11 mouse cellular contexts compared by ENCODE assay signal in the genomic region with DNA sequence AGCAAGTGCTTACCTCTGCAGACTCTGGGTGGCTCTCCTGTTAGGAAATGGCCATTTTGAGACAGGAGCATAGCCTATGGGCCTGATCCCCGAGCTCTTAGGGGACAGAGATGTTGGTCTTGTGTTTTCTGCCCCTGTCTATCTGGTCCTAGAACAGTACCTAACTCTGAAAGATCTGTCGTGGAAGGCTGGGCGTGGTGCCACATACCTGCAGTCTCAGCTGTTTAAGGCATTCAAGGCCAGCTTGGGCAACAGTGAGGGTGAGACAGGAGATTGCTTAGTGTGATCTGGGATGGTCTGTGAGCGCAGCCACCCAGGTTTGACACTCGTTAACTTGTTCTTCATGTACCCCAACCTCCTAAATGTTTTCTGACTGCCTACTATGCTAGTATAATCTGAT. TPM values are rescaled to one million over a fixed set of nuclear protein-coding genes. Genes with fewer than 3 reads are reported as not detected.
A peak's percentile ranks its signal among the peaks of the same experiment; 100 is the strongest.
DNase-seq lines count a peak whose midpoint lies in the region; ATAC-seq and TF ChIP-seq lines count a peak whose summit lies in the region.
"Had no signal": no experiment of that assay in that cellular context is flagged by ENCODE, and none has a peak within 500 bp of the region (broad histone marks: within the 10 kb centered on the region; RNA-seq: fewer than 3 reads in every experiment).

No protein-coding gene starts in this region.

- H3K4me2 ChIP-seq in heart, embryonic 16.5 days (ENCODE audit: low read depth, low read length): peak overlapping the region; percentile 0; the same call in 1 of the 2 replicates
- peak overlapping the region; percentile 93 for H3K4me2 ChIP-seq in intestine, postnatal 0 days (replicated peaks; ENCODE audit: low read depth)
- H3K4me2 ChIP-seq in stomach, embryonic 16.5 days (ENCODE audit: low read depth, low read length): 0 out of 2 replicates have a peak overlapping the region, but pooled peaks have one; percentile 96

- ATAC-seq in heart, embryonic 16.5 days (replicated peaks; ENCODE audit: extremely low read depth, insufficient read depth, low FRiP score): no peak
- no peak for ATAC-seq in intestine, postnatal 0 days
- no peak for ATAC-seq in stomach, embryonic 16.5 days (ENCODE audit: insufficient read depth, low FRiP score)
- ATAC-seq: forebrain, embryonic 15.5 days; Patski had no signal

- 59% methylated on average over 5 of the region's 5 CpGs for WGBS in heart, embryonic 16.5 days
- WGBS in intestine, postnatal 0 days: 51% methylated on average over 5 of the region's 5 CpGs
- 65% methylated on average over 5 of the region's 5 CpGs for WGBS in stomach, embryonic 16.5 days

- intact Hi-C loops in heart, postnatal 10 days (cut with DNase I): loop anchor here (5.0 kb wide), 1 partner anchor 223 kb away; the partner anchor contains the start of gene Tmco4
- intact Hi-C loops in left cerebral cortex, postnatal 36 days (cut with DNase I): no loop called here

- H3K9ac ChIP-seq in heart, embryonic 16.5 days (ENCODE audit: low read length): no peak overlapping the region; the same call in 1 of the 2 replicates
- H3K9ac ChIP-seq in intestine, postnatal 0 days (ENCODE audit: low read depth, low read length): no peak overlapping the region
- peak overlapping the region; percentile 96; the same call in 1 of the 2 replicates for H3K9ac ChIP-seq in stomach, embryonic 16.5 days (ENCODE audit: low read length)

- no peak for DNase-seq in heart, postnatal 10 days
- DNase-seq in testis, postnatal 10 days (ENCODE audit: low spot score): no peak
- DNase-seq in left cerebral cortex, postnatal 36 days (ENCODE audit: low spot score in 2 of 2): no peak
- DNase-seq: kidney, postnatal 14 days; lung, postnatal 4 days had no signal

- peaks cover 59% of the 10 kb centered on the region for H3K4me1 ChIP-seq in heart, embryonic 16.5 days (ENCODE audit: control insufficient read depth, insufficient read depth, low read length)
- peaks cover 23% of the 10 kb centered on the region for H3K4me1 ChIP-seq in testis, adult 2 months (ENCODE audit: control insufficient read depth, insufficient read depth, low read length)
- peaks cover 3% of the 10 kb centered on the region for H3K4me1 ChIP-seq in intestine, postnatal 0 days (replicated peaks; ENCODE audit: control insufficient read depth, insufficient read depth, low read length)
- peaks cover 59% of the 10 kb centered on the region for H3K4me1 ChIP-seq in stomach, embryonic 16.5 days (ENCODE audit: control insufficient read depth, insufficient read depth, low read length)

- H3K9me3 ChIP-seq in heart, embryonic 16.5 days (replicated peaks; ENCODE audit: control insufficient read depth, low read length): no peaks in the 10 kb centered on the region
- no peaks in the 10 kb centered on the region for H3K9me3 ChIP-seq in intestine, postnatal 0 days (ENCODE audit: control insufficient read depth)
- no peaks in the 10 kb centered on the region for H3K9me3 ChIP-seq in stomach, embryonic 16.5 days (replicated peaks; ENCODE audit: control insufficient read depth, low read length)
- H3K9me3 ChIP-seq: forebrain, embryonic 15.5 days had no signal

- no peak overlapping the region for H3K4me3 ChIP-seq in heart, embryonic 16.5 days (ENCODE audit: low read length)
- peak overlapping the region; percentile 98 for H3K4me3 ChIP-seq in testis, adult 2 months (ENCODE audit: control insufficient read depth, low read depth, low read length)
- no peak overlapping the region for H3K4me3 ChIP-seq in intestine, postnatal 0 days (ENCODE audit: low read depth, low read length)
- H3K4me3 ChIP-seq in stomach, embryonic 16.5 days (replicated peaks; ENCODE audit: low read length): no peak overlapping the region

- TF ChIP-seq POLR2A in testis, adult 2 months (IDR thresholded peaks at IDR 0.05; ENCODE audit: control insufficient read depth, low read depth, low read length): no peak

- TF ChIP-seq CTCF in testis, adult 2 months (IDR thresholded peaks at IDR 0.05; ENCODE audit: control insufficient read depth, insufficient read depth, insufficient replicate concordance, low read depth, low read length): no peak
- no peak for TF ChIP-seq CTCF in intestine, postnatal 0 days (IDR thresholded peaks at IDR 0.05; ENCODE audit: low read depth)

- no peaks in the 10 kb centered on the region for H3K27me3 ChIP-seq in heart, embryonic 16.5 days (ENCODE audit: control insufficient read depth, insufficient read depth, low read length)
- H3K27me3 ChIP-seq in testis, adult 2 months (ENCODE audit: control insufficient read depth, insufficient read depth, low read length): no peaks in the 10 kb centered on the region
- H3K27me3 ChIP-seq in intestine, postnatal 0 days (replicated peaks; ENCODE audit: control insufficient read depth, insufficient read depth, low read length): no peaks in the 10 kb centered on the region
- H3K27me3 ChIP-seq in stomach, embryonic 16.5 days (ENCODE audit: control insufficient read depth, insufficient read depth, low read length): no peaks in the 10 kb centered on the region
- H3K27me3 ChIP-seq: forebrain, embryonic 15.5 days; Patski had no signal

- H3K36me3 ChIP-seq in heart, embryonic 16.5 days (ENCODE audit: control insufficient read depth, insufficient read depth): peaks cover 2% of the 10 kb centered on the region; the same call in 1 of the 2 replicates
- no peaks in the 10 kb centered on the region for H3K36me3 ChIP-seq in testis, adult 2 months (ENCODE audit: control insufficient read depth, insufficient read depth, low read length)
- peaks cover 4% of the 10 kb centered on the region; the same call in 1 of the 2 replicates for H3K36me3 ChIP-seq in intestine, postnatal 0 days (ENCODE audit: control insufficient read depth, insufficient read depth)
- no peaks in the 10 kb centered on the region for H3K36me3 ChIP-seq in stomach, embryonic 16.5 days (ENCODE audit: control insufficient read depth, insufficient read depth, low read length)
- H3K36me3 ChIP-seq: forebrain, embryonic 15.5 days had no signal

- no peak overlapping the region for H3K27ac ChIP-seq in heart, embryonic 16.5 days (ENCODE audit: low read length)
- H3K27ac ChIP-seq in testis, adult 2 months (ENCODE audit: control insufficient read depth, insufficient read depth, low read depth, low read length): no peak overlapping the region
- H3K27ac ChIP-seq in intestine, postnatal 0 days (ENCODE audit: low read depth, low read length): no peak overlapping the region
- H3K27ac ChIP-seq in stomach, embryonic 16.5 days (ENCODE audit: low read length): no peak overlapping the region
- H3K27ac ChIP-seq: forebrain, embryonic 15.5 days had no signal

RNA-seq across cellular contexts. Expression of gene Capzb, which starts 2.4 kb away (rescaled TPM):
- 382 and 385 TPM in 2 replicates for polyA plus RNA-seq in heart, embryonic 16.5 days (2015; fragmentation: Nextera tagmentation; extraction: Ambion mirVana)
- 100 to 1,000 TPM; 394 to 406 TPM for total RNA-seq in heart, postnatal 10 days (2021)
- 286 and 311 TPM in 2 replicates for polyA plus RNA-seq in testis, adult 2 months (2012; rRNA removed)
- 299 and 306 TPM in 2 replicates for polyA plus RNA-seq in intestine, postnatal 0 days (2015; fragmentation: Nextera tagmentation; extraction: Ambion mirVana)
- polyA plus RNA-seq in stomach, embryonic 16.5 days (2015; fragmentation: Nextera tagmentation; extraction: Ambion mirVana): 421 and 434 TPM in 2 replicates
- total RNA-seq in left cerebral cortex, postnatal 36 days (2021): 100 to 1,000 TPM; 343 to 354 TPM

Comparison
In these comparisons a context has a peak if more than half of its experiments do, and no peak if none do; other contexts are left out.
1. H3K4me2 ChIP-seq: peak in every context shown above with its lines; median percentile 96 in stomach, embryonic 16.5 days; 93 in intestine, postnatal 0 days; 0 in heart, embryonic 16.5 days.